27 mouse cellular contexts compared by ENCODE assay signal in genomic region chr11:32219287-32219686, GRCm38 (mm10). TPM values are rescaled to one million over a fixed set of nuclear protein-coding genes. Genes with fewer than 3 reads are reported as not detected.
DNase-seq lines count a peak whose midpoint lies in the region; ATAC-seq and TF ChIP-seq lines count a peak whose summit lies in the region.
"Had no signal": no experiment of that assay in that cellular context is flagged by ENCODE, and none has a peak within 500 bp of the region (broad histone marks: within the 10 kb centered on the region; RNA-seq: fewer than 3 reads in every experiment).

No protein-coding gene starts in this region.

- 0 out of 2 replicates have a peak overlapping the region, but pooled peaks have one; percentile 10 for H3K4me2 ChIP-seq in intestine, embryonic 16.5 days (ENCODE audit: low read depth, low read length)
- H3K4me2 ChIP-seq in intestine, postnatal 0 days (replicated peaks; ENCODE audit: low read depth), result no peak overlapping the region
- H3K4me2 ChIP-seq in midbrain, embryonic 11.5 days, result no peak overlapping the region
- H3K4me2 ChIP-seq in embryonic facial prominence, embryonic 13.5 days, result 0 out of 2 replicates have a peak overlapping the region, but pooled peaks have one; percentile 81
- H3K4me2 ChIP-seq: forebrain, embryonic 15.5 days; hindbrain, embryonic 12.5 days; midbrain, embryonic 13.5 days had no signal

- no peaks in the 10 kb centered on the region for H3K27me3 ChIP-seq in intestine, embryonic 16.5 days (replicated peaks; ENCODE audit: control insufficient read depth, insufficient read depth, low read length)
- no peaks in the 10 kb centered on the region for H3K27me3 ChIP-seq in intestine, postnatal 0 days (replicated peaks; ENCODE audit: control insufficient read depth, insufficient read depth, low read length)
- H3K27me3 ChIP-seq in midbrain, embryonic 11.5 days (ENCODE audit: control insufficient read depth, insufficient read depth, low read length), result peaks cover 18% of the 10 kb centered on the region
- H3K27me3 ChIP-seq in midbrain, embryonic 10.5 days (ENCODE audit: low read depth, poor library complexity, severe bottlenecking), result peaks cover 37% of the 10 kb centered on the region
- peaks cover 11% of the 10 kb centered on the region for H3K27me3 ChIP-seq in embryonic facial prominence, embryonic 13.5 days
- H3K27me3 ChIP-seq: Patski had no signal

- 85% methylated on average over 10 of the region's 10 CpGs for WGBS in intestine, embryonic 16.5 days
- WGBS in intestine, postnatal 0 days, result 82% methylated on average over 10 of the region's 10 CpGs
- 90% methylated on average over 10 of the region's 10 CpGs for WGBS in midbrain, embryonic 11.5 days
- WGBS in midbrain, embryonic 10.5 days, result 91% methylated on average over 10 of the region's 10 CpGs
- 90% methylated on average over 10 of the region's 10 CpGs for WGBS in embryonic facial prominence, embryonic 13.5 days

- H3K9ac ChIP-seq in intestine, embryonic 16.5 days (ENCODE audit: low read depth, low read length), result no peak overlapping the region; the same call in 1 of the 2 replicates
- H3K9ac ChIP-seq in intestine, postnatal 0 days (ENCODE audit: low read depth, low read length), result no peak overlapping the region
- H3K9ac ChIP-seq in midbrain, embryonic 11.5 days (ENCODE audit: low read length), result no peak overlapping the region
- H3K9ac ChIP-seq in embryonic facial prominence, embryonic 13.5 days, result no peak overlapping the region
- H3K9ac ChIP-seq: forebrain, embryonic 15.5 days; hindbrain, embryonic 12.5 days; liver, postnatal 0 days; midbrain, embryonic 13.5 days had no signal

- H3K4me1 ChIP-seq in intestine, embryonic 16.5 days (ENCODE audit: control insufficient read depth, insufficient read depth, low read length), result peaks cover 46% of the 10 kb centered on the region
- peaks cover 8% of the 10 kb centered on the region; the same call in 1 of the 2 replicates for H3K4me1 ChIP-seq in intestine, postnatal 0 days (replicated peaks; ENCODE audit: control insufficient read depth, insufficient read depth, low read length)
- peaks cover 22% of the 10 kb centered on the region for H3K4me1 ChIP-seq in midbrain, embryonic 11.5 days (ENCODE audit: control insufficient read depth, insufficient read depth, low read length)
- H3K4me1 ChIP-seq in midbrain, embryonic 10.5 days, result peaks cover 48% of the 10 kb centered on the region
- peaks cover 58% of the 10 kb centered on the region for H3K4me1 ChIP-seq in embryonic facial prominence, embryonic 13.5 days

- DNase-seq in gastrocnemius, adult 2 months, result no peak
- DNase-seq in gastrocnemius, postnatal 4 days (ENCODE audit: low spot score in 2 of 2), result no peak
- peak; percentile 19 for DNase-seq in midbrain, embryonic 11.5 days (ENCODE audit: low spot score, missing footprints)
- DNase-seq in midbrain, embryonic 10.5 days (ENCODE audit: low spot score), result no peak
- no peak for DNase-seq in kidney, adult 18-20 months
- DNase-seq: cerebellum, postnatal 25 days; gastrocnemius, postnatal 25 days; heart, postnatal 10 days; kidney, postnatal 25 days; liver, postnatal 0 days; right cerebral cortex, adult 18-20 months; right cerebral cortex, postnatal 4 days had no signal

- TF ChIP-seq CTCF in gastrocnemius, adult 2 months (IDR thresholded peaks at IDR 0.05), result no peak
- no peak for TF ChIP-seq CTCF in intestine, postnatal 0 days (IDR thresholded peaks at IDR 0.05; ENCODE audit: low read depth)

- intact Hi-C loops in gastrocnemius, adult 2 months (cut with DNase I), result loop anchor here (10.0 kb wide), 1 partner anchor 106 kb away; no protein-coding TSS in a partner anchor

- ATAC-seq in intestine, embryonic 16.5 days, result no peak
- ATAC-seq in intestine, postnatal 0 days, result no peak
- ATAC-seq in midbrain, embryonic 11.5 days (ENCODE audit: low FRiP score), result no peak
- ATAC-seq in embryonic facial prominence, embryonic 13.5 days (ENCODE audit: insufficient number of reproducible peaks, insufficient read depth, low FRiP score, low TSS enrichment, low read depth), result no peak
- ATAC-seq: forebrain, embryonic 15.5 days; liver, postnatal 0 days; lung, postnatal 0 days; midbrain, embryonic 13.5 days; Patski had no signal

- peak overlapping the region; percentile 5; the same call in 1 of the 2 replicates for H3K27ac ChIP-seq in gastrocnemius, adult 2 months
- no peak overlapping the region for H3K27ac ChIP-seq in intestine, embryonic 16.5 days (ENCODE audit: low read length)
- no peak overlapping the region for H3K27ac ChIP-seq in intestine, postnatal 0 days (ENCODE audit: low read depth, low read length)
- H3K27ac ChIP-seq in midbrain, embryonic 11.5 days (ENCODE audit: low read depth, low read length), result no peak overlapping the region
- H3K27ac ChIP-seq in midbrain, embryonic 10.5 days (replicated peaks), result no peak overlapping the region
- no peak overlapping the region for H3K27ac ChIP-seq in embryonic facial prominence, embryonic 13.5 days
- H3K27ac ChIP-seq: forebrain, embryonic 15.5 days; hindbrain, embryonic 12.5 days; macrophage; midbrain, embryonic 13.5 days had no signal

- H3K36me3 ChIP-seq in intestine, embryonic 16.5 days (ENCODE audit: control insufficient read depth, insufficient read depth, low read length), result peaks cover 17% of the 10 kb centered on the region; the same call in 1 of the 2 replicates
- H3K36me3 ChIP-seq in intestine, postnatal 0 days (ENCODE audit: control insufficient read depth, insufficient read depth), result peaks cover 18% of the 10 kb centered on the region
- H3K36me3 ChIP-seq in midbrain, embryonic 11.5 days (ENCODE audit: control insufficient read depth, insufficient read depth, low read length), result no peaks in the 10 kb centered on the region
- peaks cover 17% of the 10 kb centered on the region for H3K36me3 ChIP-seq in midbrain, embryonic 10.5 days
- H3K36me3 ChIP-seq in embryonic facial prominence, embryonic 13.5 days, result peaks cover 22% of the 10 kb centered on the region
- H3K36me3 ChIP-seq: forebrain, embryonic 15.5 days; G1E; midbrain, embryonic 13.5 days had no signal

- H3K9me3 ChIP-seq in intestine, embryonic 16.5 days (ENCODE audit: control insufficient read depth, low read length), result no peaks in the 10 kb centered on the region
- no peaks in the 10 kb centered on the region for H3K9me3 ChIP-seq in intestine, postnatal 0 days (ENCODE audit: control insufficient read depth)
- H3K9me3 ChIP-seq in midbrain, embryonic 11.5 days (ENCODE audit: control insufficient read depth, low read length), result no peaks in the 10 kb centered on the region
- H3K9me3 ChIP-seq in midbrain, embryonic 10.5 days (replicated peaks), result no peaks in the 10 kb centered on the region
- no peaks in the 10 kb centered on the region for H3K9me3 ChIP-seq in embryonic facial prominence, embryonic 13.5 days
- H3K9me3 ChIP-seq: forebrain, embryonic 15.5 days; G1E; hindbrain, embryonic 12.5 days; midbrain, embryonic 13.5 days had no signal

- 0 out of 2 replicates have a peak overlapping the region, but pooled peaks have one; percentile 15 for H3K4me3 ChIP-seq in gastrocnemius, adult 2 months
- 0 out of 2 replicates have a peak overlapping the region, but pooled peaks have one; percentile 2 for H3K4me3 ChIP-seq in intestine, embryonic 16.5 days (ENCODE audit: low read length)
- H3K4me3 ChIP-seq in intestine, postnatal 0 days (ENCODE audit: low read depth, low read length), result no peak overlapping the region
- H3K4me3 ChIP-seq in midbrain, embryonic 11.5 days (ENCODE audit: low read depth, low read length), result no peak overlapping the region
- no peak overlapping the region for H3K4me3 ChIP-seq in midbrain, embryonic 10.5 days
- H3K4me3 ChIP-seq in embryonic facial prominence, embryonic 13.5 days, result no peak overlapping the region
- H3K4me3 ChIP-seq: forebrain, embryonic 15.5 days; hindbrain, embryonic 12.5 days; midbrain, embryonic 13.5 days had no signal

RNA-seq across cellular contexts. Expression of gene Rhbdf1, which starts 2.8 kb away (rescaled TPM):
- total RNA-seq in gastrocnemius, adult 2 months (2021), result 10 to 100 TPM; 17.9 to 19.9 TPM
- 10 to 100 TPM; 45.7 to 57.4 TPM for total RNA-seq in gastrocnemius, postnatal 4 days (2021)
- 50.3 and 51.5 TPM in 2 replicates for polyA plus RNA-seq in intestine, embryonic 16.5 days (2015; fragmentation: Nextera tagmentation; extraction: Ambion mirVana)
- 20.7 and 26.1 TPM in 2 replicates for polyA plus RNA-seq in intestine, postnatal 0 days (2015; fragmentation: Nextera tagmentation; extraction: Ambion mirVana)
- polyA plus RNA-seq in midbrain, embryonic 11.5 days (2014; fragmentation: Nextera tagmentation; extraction: Ambion mirVana), result 13.2 and 14.1 TPM in 2 replicates
- 25.1 and 26.2 TPM in 2 replicates for polyA plus RNA-seq in midbrain, embryonic 10.5 days (2016; fragmentation: Nextera tagmentation; extraction: Ambion mirVana)
- 55.5 and 55.9 TPM in 2 replicates for polyA plus RNA-seq in embryonic facial prominence, embryonic 13.5 days (2015; fragmentation: Nextera tagmentation; extraction: Ambion mirVana)

RNA-seq across cellular contexts. Expression of gene Mpg, which starts 7.0 kb away (rescaled TPM):
- 1 to 10 TPM; 3.1 to 5.3 TPM for total RNA-seq in gastrocnemius, adult 2 months (2021)
- total RNA-seq in gastrocnemius, postnatal 4 days (2021), result 10 to 100 TPM; 17.6 to 18.2 TPM
- polyA plus RNA-seq in intestine, embryonic 16.5 days (2015; fragmentation: Nextera tagmentation; extraction: Ambion mirVana), result 32.6 and 33.8 TPM in 2 replicates
- polyA plus RNA-seq in intestine, postnatal 0 days (2015; fragmentation: Nextera tagmentation; extraction: Ambion mirVana), result 19.2 and 20.9 TPM in 2 replicates
- polyA plus RNA-seq in midbrain, embryonic 11.5 days (2014; fragmentation: Nextera tagmentation; extraction: Ambion mirVana), result 24.8 and 27.2 TPM in 2 replicates
- polyA plus RNA-seq in midbrain, embryonic 10.5 days (2016; fragmentation: Nextera tagmentation; extraction: Ambion mirVana), result 30.6 and 32.0 TPM in 2 replicates
- 42.2 and 44.1 TPM in 2 replicates for polyA plus RNA-seq in embryonic facial prominence, embryonic 13.5 days (2015; fragmentation: Nextera tagmentation; extraction: Ambion mirVana)

RNA-seq across cellular contexts. Expression of gene Snrnp25, which starts 14.1 kb away (rescaled TPM):
- 1 to 10 TPM; 9.5 to 9.7 TPM for total RNA-seq in gastrocnemius, adult 2 months (2021)
- 10 to 100 TPM in 1 of 2 experiments, 1 to 10 TPM in 1; 10.0 to 12.2 TPM for total RNA-seq in gastrocnemius, postnatal 4 days (2021)
- 40.7 and 45.6 TPM in 2 replicates for polyA plus RNA-seq in intestine, embryonic 16.5 days (2015; fragmentation: Nextera tagmentation; extraction: Ambion mirVana)
- 27.0 and 28.0 TPM in 2 replicates for polyA plus RNA-seq in intestine, postnatal 0 days (2015; fragmentation: Nextera tagmentation; extraction: Ambion mirVana)
- 77.0 and 87.0 TPM in 2 replicates for polyA plus RNA-seq in midbrain, embryonic 11.5 days (2014; fragmentation: Nextera tagmentation; extraction: Ambion mirVana)
- 94.7 and 107 TPM in 2 replicates for polyA plus RNA-seq in midbrain, embryonic 10.5 days (2016; fragmentation: Nextera tagmentation; extraction: Ambion mirVana)
- polyA plus RNA-seq in embryonic facial prominence, embryonic 13.5 days (2015; fragmentation: Nextera tagmentation; extraction: Ambion mirVana), result 64.4 and 69.3 TPM in 2 replicates

RNA-seq across cellular contexts. Expression of gene Il9r, which starts 19.2 kb away (rescaled TPM):
- not detected for total RNA-seq in gastrocnemius, adult 2 months (2021)
- total RNA-seq in gastrocnemius, postnatal 4 days (2021), result under 1 TPM; 0.12 to 0.23 TPM
- polyA plus RNA-seq in intestine, embryonic 16.5 days (2015; fragmentation: Nextera tagmentation; extraction: Ambion mirVana), result 0.02 and 0.11 TPM in 2 replicates
- polyA plus RNA-seq in intestine, postnatal 0 days (2015; fragmentation: Nextera tagmentation; extraction: Ambion mirVana), result not detected in 2 replicates
- polyA plus RNA-seq in midbrain, embryonic 11.5 days (2014; fragmentation: Nextera tagmentation; extraction: Ambion mirVana), result not detected in 2 replicates
- 0.05 TPM in 1 of 2 replicates, not detected in the other for polyA plus RNA-seq in midbrain, embryonic 10.5 days (2016; fragmentation: Nextera tagmentation; extraction: Ambion mirVana)
- polyA plus RNA-seq in embryonic facial prominence, embryonic 13.5 days (2015; fragmentation: Nextera tagmentation; extraction: Ambion mirVana), result 0.31 and 0.43 TPM in 2 replicates
- total RNA-seq: gastrocnemius, postnatal 25 days; layer of hippocampus, postnatal 10 days had no signal
- polyA plus RNA-seq: forebrain, embryonic 15.5 days; hindbrain, embryonic 12.5 days; intestine, embryonic 14.5 days; kidney, embryonic 14.5 days; limb, embryonic 11.5 days; macrophage; midbrain, embryonic 13.5 days; neural tube, embryonic 14.5 days; Patski had no signal

RNA-seq across cellular contexts. Expression of gene Nprl3, which starts 48.2 kb away (rescaled TPM):
- 10 to 100 TPM; 25.6 to 29.6 TPM for total RNA-seq in gastrocnemius, adult 2 months (2021)
- 10 to 100 TPM; 26.1 to 33.5 TPM for total RNA-seq in gastrocnemius, postnatal 4 days (2021)
- polyA plus RNA-seq in intestine, embryonic 16.5 days (2015; fragmentation: Nextera tagmentation; extraction: Ambion mirVana), result 28.3 and 34.6 TPM in 2 replicates
- 19.8 and 20.7 TPM in 2 replicates for polyA plus RNA-seq in intestine, postnatal 0 days (2015; fragmentation: Nextera tagmentation; extraction: Ambion mirVana)
- polyA plus RNA-seq in midbrain, embryonic 11.5 days (2014; fragmentation: Nextera tagmentation; extraction: Ambion mirVana), result 28.3 and 34.0 TPM in 2 replicates
- polyA plus RNA-seq in midbrain, embryonic 10.5 days (2016; fragmentation: Nextera tagmentation; extraction: Ambion mirVana), result 42.6 and 45.3 TPM in 2 replicates
- 42.6 and 46.9 TPM in 2 replicates for polyA plus RNA-seq in embryonic facial prominence, embryonic 13.5 days (2015; fragmentation: Nextera tagmentation; extraction: Ambion mirVana)

Comparison
In these comparisons a context has a peak if more than half of its experiments do, and no peak if none do; other contexts are left out.
1. H3K4me3 ChIP-seq: peak in gastrocnemius, adult 2 months (single experiment) and intestine, embryonic 16.5 days (single experiment); none in intestine, postnatal 0 days (single experiment), midbrain, embryonic 11.5 days (single experiment), midbrain, embryonic 10.5 days (single experiment) and embryonic facial prominence, embryonic 13.5 days (single experiment).
2. H3K4me2 ChIP-seq: peak in intestine, embryonic 16.5 days (single experiment) and embryonic facial prominence, embryonic 13.5 days (single experiment); none in intestine, postnatal 0 days (single experiment) and midbrain, embryonic 11.5 days (single experiment).